Mouse (Mus musculus): Measurements from ENCODE around the gene Rundc3a. TPM values are rescaled to one million over a fixed set of nuclear protein-coding genes. Genes with fewer than 3 reads are reported as not detected.
"Not testable (repeated sequence)": the region's sequence is repeated elsewhere in the genome, so short reads cannot be mapped to it uniquely, and the experiment has no call there.

Rundc3a gene
- polyA plus RNA-seq, 1 experiment from 2014 or later = 10.8 TPM

DNA sequence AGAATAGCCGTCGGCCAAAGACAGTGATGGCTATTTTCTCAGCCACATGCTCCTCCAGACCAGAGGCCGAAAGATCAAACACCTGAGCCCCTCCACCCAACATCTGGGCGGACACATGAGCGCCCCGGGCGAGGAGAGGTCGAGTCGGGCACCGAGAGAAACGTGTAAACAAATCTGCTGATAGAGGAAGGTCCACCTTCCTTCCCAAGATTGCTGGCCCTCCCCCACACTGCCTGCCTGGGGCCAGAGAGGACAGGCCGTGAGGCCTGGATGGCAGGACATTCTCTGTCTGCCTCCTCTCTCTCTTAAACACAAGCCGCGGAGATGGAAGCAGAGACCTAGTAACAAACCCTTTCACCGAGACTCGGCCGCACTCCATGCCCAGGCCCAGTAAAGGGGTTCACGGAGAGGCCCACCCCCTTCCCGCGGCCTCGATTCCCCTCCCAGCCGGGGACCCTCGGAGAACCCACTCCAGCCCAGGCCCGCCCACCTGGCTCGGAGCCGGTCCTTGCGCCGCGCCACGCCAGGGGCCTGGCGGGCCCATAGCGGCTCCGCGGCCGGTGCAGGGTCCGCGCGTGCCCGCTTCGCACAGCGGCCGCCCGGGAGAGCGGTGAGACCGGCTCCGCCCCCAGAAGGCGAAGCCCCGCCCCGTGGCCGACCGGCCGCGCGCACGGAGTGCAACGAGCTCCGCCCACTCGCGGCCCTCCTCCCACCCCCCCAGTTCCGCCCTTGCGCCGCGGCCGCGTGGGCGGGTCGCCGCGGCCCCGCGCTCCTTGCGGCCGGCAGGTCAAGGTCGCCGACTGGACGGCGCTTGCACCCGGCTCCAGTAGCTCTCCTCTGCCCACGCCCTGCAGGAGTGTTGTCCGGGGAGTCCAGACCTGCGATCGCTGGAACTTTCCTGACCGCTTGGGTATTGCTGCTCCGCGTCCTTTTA lies 14.0 kb downstream of the Rundc3a start:
- Histone ChIP-seq H3K36me3 (peaks cover 21% of the 10 kb centered on the region), H3K9ac (peak overlapping the region; percentile 89), H3K4me3 (replicated peaks) (peak overlapping the region; percentile 96), H3K27me3 (replicated peaks) (peaks cover 4% of the 10 kb centered on the region; the same call in 1 of the 2 replicates), H3K27ac (peak overlapping the region; percentile 94), H3K4me1 (replicated peaks) (peaks cover 17% of the 10 kb centered on the region; the same call in 1 of the 2 replicates), H3K4me2 (replicated peaks) (peak overlapping the region; percentile 80), H3K9me3 (no peaks in the 10 kb centered on the region)
- WGBS = under 1% methylated on average over 84 of the region's 85 CpGs
- peak; percentile 82 for ATAC-seq

DNA sequence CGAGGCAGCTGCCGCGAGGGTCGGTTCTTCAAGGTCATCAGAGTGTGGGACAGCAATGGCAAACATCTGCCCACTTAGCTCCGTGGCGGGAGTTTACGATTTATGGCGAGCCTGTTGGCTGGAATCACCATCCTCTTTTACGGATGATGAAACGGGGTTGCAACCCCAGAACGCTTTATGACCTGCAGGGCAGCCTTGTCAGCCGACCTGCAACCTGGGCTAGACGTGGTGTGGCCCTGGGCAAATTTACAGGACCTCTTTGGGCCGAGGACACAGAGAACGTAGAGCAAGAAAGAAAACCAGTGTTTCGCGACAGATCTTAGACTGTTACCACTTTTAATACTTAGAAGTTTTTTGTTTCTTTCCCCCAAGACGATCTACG lies 14.6 kb downstream of the Rundc3a start, which contains the start of gene Slc25a39:
Gene Slc25a39 (minus strand): TSS at position 113 of the 382 bp plus-strand sequence.
- no peaks in the 10 kb centered on the region for H3K27me3 ChIP-seq (replicated peaks)
- H3K4me3 ChIP-seq (replicated peaks) = peak within 1 kb of the TSS; percentile 96
- under 1% methylated on average over 19 of the region's 19 CpGs for WGBS
- H3K4me1 ChIP-seq (replicated peaks) = peaks cover 17% of the 10 kb centered on the region; the same call in 1 of the 2 replicates
- ATAC-seq = peak; percentile 23
- H3K9ac ChIP-seq = peak within 1 kb of the TSS; percentile 89
- H3K27ac ChIP-seq = peak within 1 kb of the TSS; percentile 94
- H3K9me3 ChIP-seq = no peaks in the 10 kb centered on the region
- H3K36me3 ChIP-seq = peaks cover 15% of the 10 kb centered on the region
- H3K4me2 ChIP-seq (replicated peaks) = peak within 1 kb of the TSS; percentile 80

DNA sequence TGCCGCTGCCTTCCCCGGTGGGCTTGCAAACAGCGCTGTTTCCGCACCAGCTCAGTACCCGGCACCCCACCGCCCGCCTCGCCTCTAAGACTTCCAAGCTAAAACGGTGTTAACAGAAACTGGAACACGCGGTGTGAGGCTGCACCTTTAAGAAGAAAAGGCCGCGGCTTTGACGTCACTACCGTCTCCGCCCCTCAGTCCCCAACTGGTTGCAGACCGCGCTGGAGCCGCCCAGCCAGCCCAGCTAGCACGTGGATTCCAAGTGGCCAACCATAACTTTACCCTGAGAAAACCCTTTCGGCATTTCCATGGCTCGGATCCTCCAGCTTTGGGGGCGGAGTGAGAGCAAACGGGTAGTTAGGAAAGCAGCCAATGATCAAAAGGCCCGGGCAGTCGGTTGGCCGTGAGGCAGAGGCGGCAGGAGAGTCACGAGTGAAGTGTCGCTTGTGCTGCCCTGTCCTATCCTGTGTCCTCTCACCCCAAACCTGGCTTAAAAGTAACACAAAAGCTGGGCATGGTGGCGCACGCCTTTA lies 15.2 kb downstream of the Rundc3a start:
- peak; percentile 92 for ATAC-seq
- Histone ChIP-seq H3K27ac (peak overlapping the region; percentile 94), H3K4me2 (replicated peaks) (peak overlapping the region; percentile 80), H3K36me3 (peaks cover 9% of the 10 kb centered on the region), H3K4me1 (replicated peaks) (peaks cover 17% of the 10 kb centered on the region; the same call in 1 of the 2 replicates), H3K9ac (peak overlapping the region; percentile 89), H3K27me3 (replicated peaks) (no peaks in the 10 kb centered on the region), H3K4me3 (replicated peaks) (peak overlapping the region; percentile 96), H3K9me3 (no peaks in the 10 kb centered on the region)
- under 1% methylated on average over 32 of the region's 32 CpGs for WGBS

DNA sequence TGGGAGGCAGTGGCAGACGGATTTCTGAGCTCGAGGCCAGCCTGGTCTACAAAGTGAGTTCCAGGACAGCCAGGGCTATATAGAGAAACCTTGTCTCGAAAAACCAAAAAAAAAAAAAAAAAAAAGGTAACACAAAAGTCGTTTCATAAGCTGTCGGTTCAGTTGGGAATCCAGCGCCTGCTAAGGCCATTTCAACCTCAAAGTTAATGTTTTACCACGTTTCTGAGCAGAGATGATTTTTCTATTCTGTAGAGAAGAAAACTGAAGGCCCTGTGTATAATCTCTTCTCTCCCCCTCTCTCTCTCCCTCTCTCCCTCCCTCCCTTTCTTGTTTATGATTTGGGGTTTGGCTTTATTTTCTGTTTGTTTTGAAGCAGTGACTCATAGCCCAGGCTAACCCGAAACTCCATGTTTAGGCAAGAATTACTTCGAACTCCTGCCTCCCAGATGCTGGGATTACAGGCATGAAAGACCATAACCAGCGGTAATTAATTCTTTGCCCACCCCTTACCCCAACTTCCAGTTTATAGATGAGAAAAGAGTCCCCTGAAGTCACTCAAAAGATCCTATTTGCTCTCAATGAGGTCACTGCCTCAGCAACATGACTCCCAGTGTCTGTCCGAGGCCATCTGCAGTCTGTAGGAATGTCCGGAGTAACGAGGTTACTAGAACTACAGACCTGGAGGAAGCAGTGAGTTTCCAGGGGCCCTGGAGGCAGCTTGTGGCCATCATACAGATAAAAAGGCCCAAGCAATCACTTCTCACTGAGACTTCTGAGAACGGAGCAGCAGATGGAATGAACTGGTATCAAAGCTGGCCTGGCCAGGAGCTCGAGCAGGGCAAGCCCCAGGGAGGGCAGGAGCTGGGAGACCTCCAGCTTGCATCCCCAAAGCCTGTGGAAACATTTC lies 15.9 kb downstream of the Rundc3a start:
- Histone ChIP-seq H3K4me1 (replicated peaks) (peaks cover 17% of the 10 kb centered on the region; the same call in 1 of the 2 replicates), H3K27me3 (replicated peaks) (no peaks in the 10 kb centered on the region), H3K9me3 (no peaks in the 10 kb centered on the region), H3K36me3 (0 out of 2 replicates have a peak, but pooled peaks cover 3% of the 10 kb centered on the region), H3K9ac (peak overlapping the region; percentile 17), H3K4me2 (replicated peaks) (peak overlapping the region; percentile 80), H3K4me3 (replicated peaks) (peak overlapping the region; percentile 96), H3K27ac (peak overlapping the region; percentile 94)
- ATAC-seq = no peak
- WGBS = 26% methylated on average over 15 of the region's 15 CpGs

DNA sequence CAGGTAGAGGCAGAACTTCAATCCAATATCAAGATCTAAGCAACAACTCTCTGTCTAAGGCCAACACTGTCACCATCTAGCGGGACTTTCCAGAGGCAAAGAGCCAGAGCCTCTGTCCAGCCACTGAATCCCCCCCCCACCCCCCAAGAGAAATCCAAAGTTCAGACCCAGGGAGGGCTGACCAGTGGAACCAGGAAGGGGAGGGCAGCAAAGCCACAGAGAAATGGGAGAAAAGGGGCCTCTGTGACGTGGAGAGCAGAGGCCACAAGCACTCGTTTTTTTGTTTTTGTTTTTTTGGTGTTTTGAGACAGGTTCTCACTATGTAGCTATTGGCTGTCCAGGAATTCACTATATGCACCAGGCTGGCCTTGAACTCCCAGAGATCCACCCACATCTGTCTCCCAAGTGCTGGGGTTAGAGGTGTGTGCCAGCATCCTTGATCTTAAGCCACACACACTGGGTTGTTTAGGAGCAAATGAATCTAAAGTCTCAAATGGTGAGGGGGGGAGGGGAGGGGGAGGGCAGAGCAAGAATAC lies 16.7 kb downstream of the Rundc3a start:
- WGBS = 73% methylated on average over 3 of the region's 3 CpGs
- peak overlapping the region; percentile 80 for H3K4me2 ChIP-seq (replicated peaks)
- ATAC-seq = no peak

DNA sequence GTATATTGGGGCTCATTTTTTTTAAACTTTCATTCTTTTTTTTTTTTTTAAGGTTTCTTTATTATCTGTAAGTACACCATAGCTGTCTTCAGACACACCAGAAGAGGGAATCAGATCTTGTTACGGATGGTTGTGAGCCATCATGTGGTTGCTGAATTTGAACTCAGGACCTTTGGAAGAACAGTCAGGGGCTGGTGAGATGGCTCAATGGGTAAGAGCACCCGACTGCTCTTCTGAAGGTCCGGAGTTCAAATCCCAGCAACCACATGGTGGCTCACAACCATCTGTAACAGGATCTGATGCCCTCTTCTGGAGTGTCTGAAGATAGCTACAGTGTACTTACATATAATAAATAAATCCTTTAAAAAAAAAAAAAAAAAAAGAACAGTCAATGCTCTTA lies 17.1 kb downstream of the Rundc3a start:
- H3K36me3 ChIP-seq; ATAC-seq; H3K9me3 ChIP-seq; H3K9ac ChIP-seq; H3K27ac ChIP-seq; H3K4me2 ChIP-seq (replicated peaks); H3K27me3 ChIP-seq (replicated peaks); H3K4me3 ChIP-seq (replicated peaks): not testable (repeated sequence)
- 94% methylated on average over 3 of the region's 3 CpGs for WGBS
- peaks cover 17% of the 10 kb centered on the region; the same call in 1 of the 2 replicates for H3K4me1 ChIP-seq (replicated peaks)

More for the DNA sequence above, 16.7 kb downstream of the Rundc3a start:
- H3K9ac ChIP-seq = 0 out of 2 replicates have a peak overlapping the region, but pooled peaks have one; percentile 17
- H3K4me3 ChIP-seq (replicated peaks) = no peak overlapping the region
- no peaks in the 10 kb centered on the region for H3K27me3 ChIP-seq (replicated peaks)
- H3K9me3 ChIP-seq = no peaks in the 10 kb centered on the region
- H3K4me1 ChIP-seq (replicated peaks) = peaks cover 17% of the 10 kb centered on the region; the same call in 1 of the 2 replicates
- H3K36me3 ChIP-seq = no peaks in the 10 kb centered on the region
- H3K27ac ChIP-seq = peak overlapping the region; percentile 94

DNA sequence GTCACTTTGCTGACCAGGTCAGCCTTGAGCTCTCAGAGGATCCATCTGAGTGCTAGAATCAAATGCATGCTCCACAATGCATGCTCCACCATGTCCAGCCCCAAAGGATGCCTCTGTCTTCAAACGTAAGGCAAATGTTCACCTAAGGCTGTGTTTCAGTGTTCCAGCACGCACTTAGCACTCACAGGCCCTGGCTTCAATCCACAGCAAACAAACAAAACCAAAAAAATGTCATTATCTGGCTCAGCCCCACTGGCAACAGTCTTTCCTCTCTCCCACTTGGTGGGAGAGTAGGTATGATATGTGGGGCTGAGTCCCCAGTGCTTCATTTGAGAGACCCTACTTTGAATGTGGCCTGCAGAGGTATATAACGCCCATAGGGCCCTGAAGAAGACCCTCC lies 17.9 kb downstream of the Rundc3a start:
- Histone ChIP-seq H3K9me3 (no peaks in the 10 kb centered on the region), H3K4me3 (replicated peaks) (no peak overlapping the region), H3K27me3 (replicated peaks) (no peaks in the 10 kb centered on the region), H3K4me2 (replicated peaks) (no peak overlapping the region), H3K36me3 (no peaks in the 10 kb centered on the region), H3K4me1 (replicated peaks) (peaks cover 10% of the 10 kb centered on the region; the same call in 1 of the 2 replicates), H3K9ac (no peak overlapping the region), H3K27ac (no peak overlapping the region)
- 76% methylated on average over 3 of the region's 3 CpGs for WGBS
- ATAC-seq = no peak

DNA sequence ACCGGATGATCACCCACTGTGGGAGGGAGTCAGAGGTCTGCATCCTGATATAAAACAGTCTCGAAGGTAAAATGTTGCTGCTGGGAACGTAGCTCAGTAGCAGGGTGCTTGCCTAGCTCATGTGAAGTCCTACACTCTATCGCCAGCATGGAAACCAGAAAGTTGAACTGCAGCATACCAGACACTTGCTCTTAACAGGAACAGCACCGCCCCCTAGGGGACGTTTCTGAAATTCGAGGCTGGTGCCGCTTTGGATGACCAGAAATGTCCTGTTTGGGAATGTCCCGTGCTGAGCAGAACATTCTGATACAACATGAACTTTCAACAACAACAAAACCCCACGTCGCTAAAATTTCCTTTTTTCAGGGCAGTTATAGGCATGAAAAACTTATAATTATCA lies 18.5 kb downstream of the Rundc3a start:
- H3K27ac ChIP-seq = no peak overlapping the region

DNA sequence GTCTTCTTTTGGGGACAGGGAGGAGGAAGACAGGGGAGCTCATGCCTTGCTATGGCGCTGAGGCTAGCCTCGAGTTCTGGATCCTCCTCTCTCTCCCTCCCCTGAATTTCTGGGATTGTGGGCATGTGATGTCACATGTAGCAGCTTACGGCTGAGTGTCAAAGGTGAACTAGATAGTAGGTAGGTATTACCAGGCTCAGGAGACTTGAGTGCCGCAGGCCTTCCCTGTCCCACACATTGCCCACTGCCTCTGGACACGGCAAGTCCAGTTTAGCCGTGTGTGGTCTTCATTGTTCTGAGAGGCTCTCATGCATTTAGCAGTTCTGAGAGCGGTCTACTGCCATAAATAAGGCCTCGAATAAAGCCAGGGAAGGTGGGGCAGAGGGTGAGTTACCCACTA lies 19.9 kb downstream of the Rundc3a start:
- Histone ChIP-seq H3K9me3 (no peaks in the 10 kb centered on the region), H3K27ac (no peak overlapping the region), H3K36me3 (no peaks in the 10 kb centered on the region), H3K4me3 (replicated peaks) (no peak overlapping the region), H3K9ac (no peak overlapping the region), H3K4me2 (replicated peaks) (no peak overlapping the region), H3K4me1 (replicated peaks) (peaks cover 4% of the 10 kb centered on the region; the same call in 1 of the 2 replicates), H3K27me3 (replicated peaks) (no peaks in the 10 kb centered on the region)
- ATAC-seq = no peak
- WGBS = 80% methylated on average over 8 of the region's 8 CpGs

More for the DNA sequence above, 18.5 kb downstream of the Rundc3a start:
- no peak overlapping the region for H3K4me3 ChIP-seq (replicated peaks)
- H3K4me1 ChIP-seq (replicated peaks) = peaks cover 4% of the 10 kb centered on the region; the same call in 1 of the 2 replicates
- no peak overlapping the region for H3K4me2 ChIP-seq (replicated peaks)
- no peak overlapping the region for H3K9ac ChIP-seq
- 7% methylated on average over 11 of the region's 11 CpGs for WGBS
- no peaks in the 10 kb centered on the region for H3K27me3 ChIP-seq (replicated peaks)
- no peaks in the 10 kb centered on the region for H3K36me3 ChIP-seq
- no peaks in the 10 kb centered on the region for H3K9me3 ChIP-seq
- ATAC-seq = no peak

DNA sequence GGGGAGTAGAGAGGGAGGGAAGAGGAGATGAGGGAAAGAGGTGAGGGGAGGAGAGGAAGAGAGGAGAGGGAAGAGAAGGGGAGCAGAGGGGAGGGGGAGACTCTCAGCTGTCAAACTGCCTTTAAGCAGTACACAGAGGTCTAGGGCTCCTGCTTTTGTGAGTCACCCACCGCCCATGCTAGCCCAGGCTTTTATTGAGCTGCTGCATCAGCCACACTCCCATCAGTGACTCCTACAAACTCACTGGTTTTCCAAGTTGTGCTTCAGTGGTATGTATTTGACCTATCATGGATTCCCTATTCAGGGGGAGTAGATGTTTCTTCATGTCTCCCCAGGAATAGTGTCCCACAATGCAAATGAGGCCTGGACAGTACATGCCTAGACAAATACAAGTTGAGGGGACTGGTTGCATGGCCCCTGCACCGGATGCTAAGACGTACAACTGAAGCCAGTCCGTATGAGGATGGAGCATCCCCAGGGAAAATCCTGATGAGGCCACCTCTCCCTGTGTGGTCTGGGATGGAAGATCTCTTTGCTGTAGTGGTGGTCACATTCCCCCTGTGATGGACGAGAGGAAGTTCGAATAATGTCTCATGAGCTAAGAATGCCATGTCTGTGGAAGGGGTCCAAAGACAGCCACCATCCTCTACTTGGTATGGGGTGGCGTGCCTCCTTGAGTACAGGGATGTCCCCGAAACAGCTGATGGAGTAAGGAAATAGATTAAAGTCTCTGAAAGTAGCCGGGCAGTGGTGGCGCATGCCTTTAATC lies 22.0 kb downstream of the Rundc3a start:
- ATAC-seq = no peak
- no peaks in the 10 kb centered on the region; the same call in 1 of the 2 replicates for H3K4me1 ChIP-seq (replicated peaks)
- no peaks in the 10 kb centered on the region for H3K36me3 ChIP-seq
- no peak overlapping the region for H3K4me3 ChIP-seq (replicated peaks)
- H3K27ac ChIP-seq = no peak overlapping the region
- no peaks in the 10 kb centered on the region for H3K9me3 ChIP-seq
- H3K4me2 ChIP-seq (replicated peaks) = no peak overlapping the region
- H3K9ac ChIP-seq = no peak overlapping the region
- 66% methylated on average over 10 of the region's 10 CpGs for WGBS
- no peaks in the 10 kb centered on the region for H3K27me3 ChIP-seq (replicated peaks)

DNA sequence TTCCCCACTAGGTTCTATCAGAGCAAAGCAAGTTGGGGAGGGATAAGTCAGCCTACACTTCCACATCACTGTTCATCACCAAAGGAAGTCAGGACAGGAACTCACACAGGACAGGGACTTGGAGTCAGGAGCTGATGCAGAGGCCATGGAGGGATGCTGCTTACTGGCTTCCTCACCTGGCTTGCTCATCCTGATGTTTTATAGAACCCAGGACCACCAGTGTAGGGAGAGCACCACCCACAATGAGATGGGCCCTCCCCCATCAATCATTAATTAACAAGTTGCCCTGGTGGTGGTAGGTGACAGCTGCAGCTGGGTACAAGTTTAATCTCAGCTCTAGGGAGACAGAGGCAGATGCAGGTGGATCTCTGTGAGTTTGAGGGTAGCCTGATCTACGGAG lies 24.0 kb downstream of the Rundc3a start:
- H3K9ac ChIP-seq = no peak overlapping the region
- no peak overlapping the region for H3K27ac ChIP-seq
- no peaks in the 10 kb centered on the region for H3K36me3 ChIP-seq
- WGBS = 74% methylated on average over 1 of the region's 1 CpGs
- no peak overlapping the region for H3K4me2 ChIP-seq (replicated peaks)
- no peak overlapping the region for H3K4me3 ChIP-seq (replicated peaks)
- H3K27me3 ChIP-seq (replicated peaks) = no peaks in the 10 kb centered on the region
- no peak for ATAC-seq
- H3K9me3 ChIP-seq = no peaks in the 10 kb centered on the region
- H3K4me1 ChIP-seq (replicated peaks) = no peaks in the 10 kb centered on the region
